Mouse (Mus musculus): ENCODE data around the gene Gm45618. TPM values are rescaled to one million over a fixed set of nuclear protein-coding genes. Genes with fewer than 3 reads are reported as not detected.
"Not testable (repeated sequence)": the region's sequence is repeated elsewhere in the genome, so short reads cannot be mapped to it uniquely, and the experiment has no call there.

Gm45618 gene
- polyA plus RNA-seq, 1 experiment from 2014 or later: not detected

DNA sequence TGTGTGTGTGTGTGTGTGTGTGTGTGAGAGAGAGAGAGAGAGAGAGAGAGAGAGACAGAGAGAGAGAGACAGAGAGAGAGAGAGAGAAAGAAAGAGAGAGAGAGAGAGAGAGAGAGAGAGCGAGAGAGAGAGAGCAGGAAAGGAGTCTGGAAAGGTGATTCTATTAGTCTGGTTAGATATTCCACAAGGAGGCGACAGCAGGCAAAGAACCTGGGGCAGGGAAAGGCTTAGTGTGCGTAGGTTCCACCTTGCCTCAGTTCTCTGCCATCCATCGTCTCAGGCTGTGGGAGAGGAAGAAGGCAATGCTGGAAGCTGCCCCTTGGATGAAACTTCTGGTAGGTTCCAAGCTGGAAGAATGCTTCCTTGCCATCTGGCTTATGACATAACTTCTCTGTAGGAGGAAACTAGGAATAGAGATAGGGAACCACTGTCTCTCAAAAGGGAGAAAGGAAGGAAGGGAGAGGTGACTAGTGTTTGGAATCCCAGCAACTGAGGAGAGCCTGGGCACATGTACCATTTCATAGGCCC lies 24.9 kb upstream of the Gm45618 start:
- no peak overlapping the region for H3K27ac ChIP-seq (ENCODE audit: low read depth, low read length)
- DNase-seq (ENCODE audit: low spot score, missing footprints) (no peak), ATAC-seq (ENCODE audit: low FRiP score) (no peak)
- H3K9me3 ChIP-seq (ENCODE audit: control insufficient read depth, low read length): no peaks in the 10 kb centered on the region
- H3K4me2 ChIP-seq: no peak overlapping the region
- H3K4me1 ChIP-seq (ENCODE audit: control insufficient read depth, insufficient read depth, low read length): no peaks in the 10 kb centered on the region
- no peaks in the 10 kb centered on the region for H3K36me3 ChIP-seq (ENCODE audit: control insufficient read depth, insufficient read depth, low read length)
- H3K4me3 ChIP-seq (ENCODE audit: low read depth, low read length): no peak overlapping the region
- WGBS: 63% methylated on average over 4 of the region's 4 CpGs
- no peaks in the 10 kb centered on the region for H3K27me3 ChIP-seq (ENCODE audit: control insufficient read depth, insufficient read depth, low read length)
- H3K9ac ChIP-seq (ENCODE audit: low read length): no peak overlapping the region

DNA sequence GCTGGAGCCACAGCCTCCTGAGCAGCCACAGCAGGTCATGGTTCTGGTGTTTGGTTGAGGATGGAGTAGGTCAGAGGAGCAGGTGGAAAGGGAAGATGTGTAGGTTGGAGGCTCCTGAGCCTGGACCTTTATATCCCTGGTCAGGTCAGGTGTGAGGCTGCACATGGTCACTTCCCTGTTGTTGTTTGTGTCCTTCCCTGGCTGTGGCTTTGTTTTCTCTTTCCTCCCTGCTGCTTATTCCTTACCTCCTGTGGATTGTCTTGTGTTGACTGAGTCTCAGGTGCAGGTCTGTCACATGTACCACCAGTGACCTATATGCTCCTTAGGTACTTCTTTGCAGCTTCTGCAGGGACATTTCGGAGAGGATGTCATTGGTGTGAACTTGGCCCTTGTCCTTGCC lies 24.0 kb upstream of the Gm45618 start, which contains the start of gene Gm45337:
Gene Gm45337, minus strand, starts transcription at position 101 of the 400 bp plus-strand sequence.
- 86% methylated on average over 1 of the region's 1 CpGs for WGBS
- no peak within 1 kb of the TSS for H3K9ac ChIP-seq (ENCODE audit: low read length)
- no peak for ATAC-seq (ENCODE audit: low FRiP score)

DNA sequence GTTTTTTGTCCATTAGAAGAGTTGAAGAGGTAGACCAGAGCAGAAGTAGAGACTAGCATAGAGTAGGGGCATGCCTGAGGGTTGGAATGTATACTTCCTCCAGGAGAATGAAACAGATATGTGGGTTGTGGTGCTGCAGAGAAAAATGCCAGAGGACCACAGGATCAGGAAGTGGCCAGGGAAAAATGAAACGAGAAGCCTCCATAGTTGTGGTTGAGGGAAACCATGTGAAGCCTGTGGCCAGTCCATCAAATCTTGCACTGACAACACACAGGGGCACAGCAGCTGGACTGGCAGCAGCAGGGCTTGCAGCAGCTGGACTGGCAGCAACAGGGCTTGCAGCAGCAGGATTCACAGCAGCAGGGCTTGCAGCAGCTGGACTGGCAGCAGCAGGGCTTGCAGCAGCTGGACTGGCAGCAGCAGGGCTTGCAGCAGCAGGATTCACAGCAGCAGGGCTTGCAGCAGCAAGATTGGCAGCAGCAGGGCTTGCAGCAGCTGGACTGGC lies 23.0 kb upstream of the Gm45618 start:
- 69% methylated on average over 1 of the region's 1 CpGs for WGBS

More for the DNA sequence above, 24.0 kb upstream of the Gm45618 start, which contains the start of gene Gm45337:
- no peak within 1 kb of the TSS for H3K27ac ChIP-seq (ENCODE audit: low read depth, low read length)
- H3K4me3 ChIP-seq (ENCODE audit: low read depth, low read length): no peak within 1 kb of the TSS
- DNase-seq (ENCODE audit: low spot score, missing footprints): no peak
- H3K27me3 ChIP-seq (ENCODE audit: control insufficient read depth, insufficient read depth, low read length): no peaks in the 10 kb centered on the region
- H3K9me3 ChIP-seq (ENCODE audit: control insufficient read depth, low read length): no peaks in the 10 kb centered on the region
- H3K4me1 ChIP-seq (ENCODE audit: control insufficient read depth, insufficient read depth, low read length): no peaks in the 10 kb centered on the region
- H3K4me2 ChIP-seq: no peak within 1 kb of the TSS
- H3K36me3 ChIP-seq (ENCODE audit: control insufficient read depth, insufficient read depth, low read length): no peaks in the 10 kb centered on the region

DNA sequence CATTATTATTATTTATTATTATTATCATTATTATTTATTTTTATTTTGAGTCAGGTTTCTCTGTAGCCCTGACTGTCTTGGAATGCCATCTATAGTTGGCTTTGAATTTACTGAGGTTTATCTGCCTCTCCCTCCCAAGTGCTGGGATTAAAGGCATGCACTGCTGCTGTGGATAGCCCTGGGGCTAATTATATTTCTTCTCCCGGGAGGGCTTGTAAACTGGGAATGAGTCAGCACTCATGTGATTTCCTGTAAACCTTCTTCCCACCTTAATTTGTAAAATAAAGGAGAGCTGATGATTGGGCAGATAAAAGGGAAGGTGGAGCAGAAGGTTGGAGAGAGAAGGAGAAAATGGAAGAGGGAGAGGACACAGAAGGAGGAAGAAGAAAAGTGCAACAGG lies 20.2 kb upstream of the Gm45618 start:
- Histone ChIP-seq H3K4me3 (ENCODE audit: low read depth, low read length) (no peak overlapping the region), H3K4me2 (no peak overlapping the region), H3K9ac (ENCODE audit: low read length) (no peak overlapping the region), H3K9me3 (ENCODE audit: control insufficient read depth, low read length) (no peaks in the 10 kb centered on the region), H3K36me3 (ENCODE audit: control insufficient read depth, insufficient read depth, low read length) (no peaks in the 10 kb centered on the region), H3K27me3 (ENCODE audit: control insufficient read depth, insufficient read depth, low read length) (no peaks in the 10 kb centered on the region), H3K27ac (ENCODE audit: low read depth, low read length) (no peak overlapping the region), H3K4me1 (ENCODE audit: control insufficient read depth, insufficient read depth, low read length) (no peaks in the 10 kb centered on the region)
- DNase-seq (ENCODE audit: low spot score, missing footprints): no peak
- no peak for ATAC-seq (ENCODE audit: low FRiP score)
- 58% methylated on average over 1 of the region's 1 CpGs for WGBS

More for the DNA sequence above, 23.0 kb upstream of the Gm45618 start:
- H3K4me3 ChIP-seq (ENCODE audit: low read depth, low read length); H3K27ac ChIP-seq (ENCODE audit: low read depth, low read length); H3K27me3 ChIP-seq (ENCODE audit: control insufficient read depth, insufficient read depth, low read length); H3K9me3 ChIP-seq (ENCODE audit: control insufficient read depth, low read length); DNase-seq (ENCODE audit: low spot score, missing footprints); ATAC-seq (ENCODE audit: low FRiP score); H3K4me2 ChIP-seq; H3K4me1 ChIP-seq (ENCODE audit: control insufficient read depth, insufficient read depth, low read length); H3K36me3 ChIP-seq (ENCODE audit: control insufficient read depth, insufficient read depth, low read length); H3K9ac ChIP-seq (ENCODE audit: low read length): not testable (repeated sequence)

DNA sequence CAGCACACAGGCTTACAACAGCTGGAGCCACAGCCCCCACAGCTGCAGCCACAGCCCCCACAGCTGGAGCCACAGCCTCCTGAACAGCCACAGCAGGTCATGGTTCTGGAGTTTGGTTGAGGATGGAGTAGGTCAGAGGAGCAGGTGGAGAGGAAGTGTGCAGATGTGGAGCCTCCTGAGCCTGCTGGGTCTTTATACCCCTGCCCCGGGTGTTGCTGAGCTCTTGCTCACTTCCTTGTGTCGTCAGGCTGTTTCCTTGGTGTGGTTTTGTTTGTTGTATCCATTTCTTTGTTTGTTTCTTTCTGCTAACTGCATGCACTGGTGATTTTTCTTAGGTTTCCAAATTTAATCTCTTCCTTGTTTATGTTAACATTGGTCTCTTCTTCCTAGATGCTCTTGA lies 15.4 kb upstream of the Gm45618 start, which contains the start of gene Gm39115:
Gene Gm39115, minus strand, starts transcription at position 101 of the 400 bp plus-strand sequence.
- not testable (repeated sequence) for H3K27ac ChIP-seq (ENCODE audit: low read depth, low read length); H3K4me2 ChIP-seq; DNase-seq (ENCODE audit: low spot score, missing footprints); H3K9ac ChIP-seq (ENCODE audit: low read length); H3K36me3 ChIP-seq (ENCODE audit: control insufficient read depth, insufficient read depth, low read length); H3K4me1 ChIP-seq (ENCODE audit: control insufficient read depth, insufficient read depth, low read length); H3K4me3 ChIP-seq (ENCODE audit: low read depth, low read length); H3K9me3 ChIP-seq (ENCODE audit: control insufficient read depth, low read length); ATAC-seq (ENCODE audit: low FRiP score); H3K27me3 ChIP-seq (ENCODE audit: control insufficient read depth, insufficient read depth, low read length)
- 63% methylated on average over 2 of the region's 2 CpGs for WGBS

DNA sequence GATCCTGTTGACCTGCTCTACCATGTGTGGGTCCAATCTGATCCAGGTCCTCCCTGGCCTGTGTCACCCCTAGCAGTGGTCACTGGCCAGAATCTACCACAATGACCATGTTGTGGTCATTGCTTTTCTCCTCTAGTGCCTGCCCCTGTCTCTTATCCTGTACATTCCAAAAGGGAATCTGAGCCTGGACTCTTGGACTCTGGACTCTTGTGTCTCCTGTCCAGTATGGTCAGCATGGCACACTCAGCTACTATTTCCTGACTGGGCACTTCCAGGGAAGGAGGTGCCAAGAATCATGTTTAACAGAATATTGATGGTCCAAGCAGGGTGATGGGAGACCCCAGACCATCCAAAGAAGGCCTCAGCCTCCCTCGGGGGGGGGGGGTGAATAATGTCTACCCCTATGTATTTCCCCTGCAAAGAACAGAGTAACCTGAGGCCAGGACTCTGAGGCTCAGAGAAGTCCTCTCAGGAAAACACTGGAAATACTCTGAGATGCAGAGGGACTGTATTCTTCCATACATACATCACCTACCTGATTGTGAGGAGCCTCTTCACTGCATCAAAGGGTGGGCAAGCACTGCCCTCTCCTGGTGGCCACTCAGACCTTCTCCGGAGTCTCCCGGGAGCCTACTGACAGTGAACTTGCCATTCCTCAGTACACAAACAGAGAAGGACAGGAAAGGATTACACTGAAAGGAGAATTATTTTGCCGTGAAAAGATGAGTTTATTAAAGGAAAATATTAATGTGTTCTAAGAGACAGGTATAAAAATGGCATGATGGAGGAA lies 13.9 kb upstream of the Gm45618 start:
- ATAC-seq (ENCODE audit: low FRiP score) (no peak), DNase-seq (ENCODE audit: low spot score, missing footprints) (no peak)
- H3K9ac ChIP-seq (ENCODE audit: low read length): no peak overlapping the region
- no peaks in the 10 kb centered on the region for H3K36me3 ChIP-seq (ENCODE audit: control insufficient read depth, insufficient read depth, low read length)
- 66% methylated on average over 4 of the region's 4 CpGs for WGBS
- H3K4me3 ChIP-seq (ENCODE audit: low read depth, low read length): no peak overlapping the region
- H3K27me3 ChIP-seq (ENCODE audit: control insufficient read depth, insufficient read depth, low read length): no peaks in the 10 kb centered on the region
- H3K9me3 ChIP-seq (ENCODE audit: control insufficient read depth, low read length): no peaks in the 10 kb centered on the region
- H3K4me2 ChIP-seq: no peak overlapping the region
- no peak overlapping the region for H3K27ac ChIP-seq (ENCODE audit: low read depth, low read length)
- no peaks in the 10 kb centered on the region for H3K4me1 ChIP-seq (ENCODE audit: control insufficient read depth, insufficient read depth, low read length)

DNA sequence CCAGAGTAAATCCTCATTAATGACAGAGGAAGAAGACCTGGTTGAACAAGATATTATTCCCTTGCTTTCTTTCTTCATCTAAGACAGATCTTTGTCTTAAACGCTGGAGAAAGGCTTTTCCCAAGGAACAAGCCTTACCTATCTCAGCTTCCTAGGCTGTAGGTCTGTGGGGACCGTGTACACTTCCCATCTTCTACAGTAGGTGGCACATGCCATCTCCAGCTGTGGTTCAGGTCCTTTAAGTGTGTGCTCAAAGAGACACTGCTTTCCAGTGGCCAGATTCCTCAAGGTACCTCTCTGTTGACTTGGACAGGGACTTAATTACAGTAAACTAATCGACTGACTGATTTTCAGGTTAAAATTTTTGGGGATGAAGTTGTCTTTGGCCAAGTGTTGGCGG lies 8.3 kb upstream of the Gm45618 start:
- DNase-seq (ENCODE audit: low spot score, missing footprints) (no peak), ATAC-seq (ENCODE audit: low FRiP score) (no peak)
- H3K4me3 ChIP-seq (ENCODE audit: low read depth, low read length): no peak overlapping the region
- H3K4me1 ChIP-seq (ENCODE audit: control insufficient read depth, insufficient read depth, low read length): no peaks in the 10 kb centered on the region
- H3K36me3 ChIP-seq (ENCODE audit: control insufficient read depth, insufficient read depth, low read length): no peaks in the 10 kb centered on the region
- WGBS: 65% methylated on average over 4 of the region's 4 CpGs
- H3K9me3 ChIP-seq (ENCODE audit: control insufficient read depth, low read length): no peaks in the 10 kb centered on the region
- no peak overlapping the region for H3K4me2 ChIP-seq
- no peaks in the 10 kb centered on the region for H3K27me3 ChIP-seq (ENCODE audit: control insufficient read depth, insufficient read depth, low read length)
- H3K9ac ChIP-seq (ENCODE audit: low read length): no peak overlapping the region
- no peak overlapping the region for H3K27ac ChIP-seq (ENCODE audit: low read depth, low read length)

DNA sequence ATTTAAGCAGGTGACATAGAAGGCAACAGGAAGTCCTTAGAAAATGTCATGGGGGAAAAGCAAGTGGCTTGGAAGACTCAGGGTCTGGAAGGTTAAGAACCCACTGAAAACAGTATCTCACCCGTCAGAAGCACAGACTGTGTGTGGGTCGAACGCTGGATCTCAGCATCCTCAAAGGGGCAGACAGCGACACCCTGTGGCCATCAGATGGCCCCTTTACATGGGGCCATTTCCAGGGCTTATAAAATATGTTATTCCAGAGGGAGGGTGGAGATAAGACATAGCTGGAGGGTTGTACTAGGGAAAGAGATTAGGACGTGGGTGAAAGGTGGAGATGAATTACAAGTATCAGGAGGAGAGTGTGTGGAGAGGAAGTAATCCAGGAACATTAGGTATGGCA lies 897 bp downstream of the Gm45618 start:
- Histone ChIP-seq H3K4me3 (ENCODE audit: low read depth, low read length) (no peak overlapping the region), H3K27me3 (ENCODE audit: control insufficient read depth, insufficient read depth, low read length) (no peaks in the 10 kb centered on the region), H3K4me1 (ENCODE audit: control insufficient read depth, insufficient read depth, low read length) (no peaks in the 10 kb centered on the region), H3K27ac (ENCODE audit: low read depth, low read length) (no peak overlapping the region), H3K9me3 (ENCODE audit: control insufficient read depth, low read length) (no peaks in the 10 kb centered on the region), H3K9ac (ENCODE audit: low read length) (no peak overlapping the region), H3K36me3 (ENCODE audit: control insufficient read depth, insufficient read depth, low read length) (no peaks in the 10 kb centered on the region), H3K4me2 (no peak overlapping the region)
- no peak for ATAC-seq (ENCODE audit: low FRiP score)
- WGBS: 22% methylated on average over 5 of the region's 5 CpGs
- DNase-seq (ENCODE audit: low spot score, missing footprints): no peak

DNA sequence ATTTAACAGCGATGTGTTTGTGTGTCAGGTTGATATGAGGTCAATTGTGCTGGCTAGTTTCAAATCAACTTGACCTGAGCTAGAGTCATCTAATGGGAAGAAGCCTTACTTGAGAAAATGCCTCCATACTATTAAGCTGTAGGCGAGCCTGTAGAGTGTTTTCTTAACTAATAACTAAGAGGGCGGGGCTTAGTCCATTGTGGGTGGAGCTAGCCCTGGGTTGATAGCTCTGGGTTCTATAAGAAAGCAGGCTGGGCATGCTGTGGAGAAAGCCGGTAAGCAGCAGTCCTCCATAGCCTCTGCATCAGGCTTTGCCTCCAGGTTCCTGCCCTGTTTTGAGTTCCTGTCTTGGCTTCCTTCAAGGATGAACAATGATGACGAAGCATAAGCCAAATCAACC lies 15.8 kb downstream of the Gm45618 start:
- H3K9ac ChIP-seq (ENCODE audit: low read length): no peak overlapping the region
- no peaks in the 10 kb centered on the region for H3K36me3 ChIP-seq (ENCODE audit: control insufficient read depth, insufficient read depth, low read length)
- H3K27me3 ChIP-seq (ENCODE audit: control insufficient read depth, insufficient read depth, low read length): no peaks in the 10 kb centered on the region
- ATAC-seq (ENCODE audit: low FRiP score) (no peak), DNase-seq (ENCODE audit: low spot score, missing footprints) (no peak)
- H3K4me3 ChIP-seq (ENCODE audit: low read depth, low read length): no peak overlapping the region
- 69% methylated on average over 5 of the region's 5 CpGs for WGBS
- H3K27ac ChIP-seq (ENCODE audit: low read depth, low read length): no peak overlapping the region
- no peak overlapping the region for H3K4me2 ChIP-seq
- H3K4me1 ChIP-seq (ENCODE audit: control insufficient read depth, insufficient read depth, low read length): no peaks in the 10 kb centered on the region
- no peaks in the 10 kb centered on the region for H3K9me3 ChIP-seq (ENCODE audit: control insufficient read depth, low read length)

Measured in midbrain, embryonic 11.5 days (tissue).